Mouse (Mus musculus): ENCODE data around the gene Faap100.
A peak's percentile ranks its signal among the peaks of the same experiment; 100 is the strongest.

Faap100 gene

GRCm38 (mm10) chr11:120376302-120377160 lies 2.0 kb downstream of the Faap100 start:
- DNase-seq, result no peak

GRCm38 (mm10) chr11:120375324-120375723 lies 3.2 kb downstream of the Faap100 start:
- DNase-seq, result no peak

DNA sequence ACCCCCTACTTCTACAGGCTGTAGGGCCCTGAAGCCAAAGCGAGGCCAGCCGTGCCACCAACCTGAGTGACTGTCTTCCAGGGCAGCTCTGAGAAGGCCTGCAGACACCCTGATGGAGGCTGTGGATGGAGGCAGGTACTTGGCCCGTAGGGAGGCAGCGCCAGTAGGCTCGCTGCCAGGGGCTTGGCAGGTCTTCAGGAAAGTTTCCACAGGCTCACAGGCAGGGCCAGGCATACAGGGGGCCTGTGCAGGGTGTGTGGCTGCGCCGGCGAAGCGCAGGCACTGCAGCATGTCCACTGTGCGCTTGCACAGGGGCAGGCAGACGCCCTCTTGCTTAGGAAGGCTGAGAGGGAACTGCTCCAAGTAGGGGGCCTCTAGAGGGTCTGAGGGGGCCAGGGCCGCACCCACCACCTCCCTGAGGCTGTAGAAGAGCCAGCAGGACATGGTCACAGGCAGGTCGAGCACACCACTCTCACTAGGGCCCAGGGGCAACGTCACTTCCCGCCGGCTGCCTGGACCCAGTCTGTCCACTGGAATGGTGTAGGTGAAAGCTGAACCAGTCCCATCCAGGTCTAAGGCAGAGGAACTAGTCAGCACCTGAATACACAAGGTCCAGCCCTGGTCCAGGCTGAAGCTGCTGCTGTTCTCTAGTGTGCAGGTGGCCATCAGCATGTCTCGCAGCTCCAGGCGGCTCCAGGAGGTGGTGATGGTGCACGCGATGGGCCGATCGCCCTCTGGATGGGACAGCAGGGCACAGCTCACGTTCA lies 4.6 kb downstream of the Faap100 start:
- peak in 1 of 2 experiments; percentile 68 for DNase-seq

GRCm38 (mm10) chr11:120373025-120373424 lies 5.5 kb downstream of the Faap100 start:
- peak in 1 of 2 experiments; percentile 48 for DNase-seq

- DNase-seq, result peak; percentile 79 to 82
These were observed 8.9 kb downstream of the Faap100 start for GRCm38 (mm10) chr11:120369656-120370055.

- DNase-seq, result no peak
These were observed 12.0 kb downstream of the Faap100 start for GRCm38 (mm10) chr11:120366443-120367027.

GRCm38 (mm10) chr11:120362891-120363290 lies 15.7 kb downstream of the Faap100 start:
- no peak for DNase-seq

- peak in 1 of 2 experiments; percentile 16 for DNase-seq
These were observed 17.3 kb downstream of the Faap100 start, which contains the start of gene Fscn2 for GRCm38 (mm10) chr11:120361295-120361694. Fscn2 (plus strand) TSS chr11:120361534.

DNA sequence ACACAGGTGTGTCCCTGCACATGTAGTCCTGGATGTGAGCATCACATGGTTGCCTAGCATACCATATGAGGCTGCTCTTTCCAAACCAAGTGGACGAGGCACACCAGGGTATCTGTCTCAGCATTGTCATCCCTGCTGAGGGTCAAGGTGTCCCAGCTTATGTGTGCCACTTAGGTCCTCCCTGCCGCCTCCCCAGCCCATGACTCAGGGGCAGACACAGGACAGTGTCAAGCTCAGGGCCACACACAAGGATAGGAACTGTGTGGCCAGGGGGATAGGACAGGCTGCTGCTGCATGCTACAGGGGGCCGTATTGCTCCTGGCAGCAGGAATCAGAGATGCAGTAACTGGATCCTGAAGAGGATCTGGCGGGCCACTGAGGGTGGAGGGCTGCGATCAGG lies 17.8 kb downstream of the Faap100 start:
- DNase-seq, result peak in 1 of 2 experiments; percentile 17

GRCm38 (mm10) chr11:120360062-120360461 lies 18.5 kb downstream of the Faap100 start:
- peak in 1 of 2 experiments; percentile 60 for DNase-seq

DNA sequence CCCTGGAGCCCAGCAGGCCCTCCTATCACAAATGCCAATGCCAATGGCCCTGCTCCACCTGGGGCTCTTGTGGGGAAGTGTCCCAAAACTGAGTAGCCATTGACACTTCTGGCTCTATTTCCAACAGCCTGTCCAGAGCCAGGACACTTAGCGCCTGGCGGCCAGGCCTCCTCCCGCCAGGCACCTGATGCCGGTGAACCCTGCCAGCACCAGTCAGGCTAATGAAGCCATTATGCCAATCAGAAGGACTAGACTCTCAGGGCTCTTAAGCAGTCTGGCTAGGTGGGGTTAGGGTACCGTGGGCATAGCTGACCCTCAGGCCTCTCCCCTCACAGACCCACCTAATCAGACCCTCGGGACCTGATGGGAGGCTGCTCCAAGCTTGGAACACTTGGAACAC lies 19.2 kb downstream of the Faap100 start:
- peak in 1 of 2 experiments; percentile 32 for DNase-seq

DNA sequence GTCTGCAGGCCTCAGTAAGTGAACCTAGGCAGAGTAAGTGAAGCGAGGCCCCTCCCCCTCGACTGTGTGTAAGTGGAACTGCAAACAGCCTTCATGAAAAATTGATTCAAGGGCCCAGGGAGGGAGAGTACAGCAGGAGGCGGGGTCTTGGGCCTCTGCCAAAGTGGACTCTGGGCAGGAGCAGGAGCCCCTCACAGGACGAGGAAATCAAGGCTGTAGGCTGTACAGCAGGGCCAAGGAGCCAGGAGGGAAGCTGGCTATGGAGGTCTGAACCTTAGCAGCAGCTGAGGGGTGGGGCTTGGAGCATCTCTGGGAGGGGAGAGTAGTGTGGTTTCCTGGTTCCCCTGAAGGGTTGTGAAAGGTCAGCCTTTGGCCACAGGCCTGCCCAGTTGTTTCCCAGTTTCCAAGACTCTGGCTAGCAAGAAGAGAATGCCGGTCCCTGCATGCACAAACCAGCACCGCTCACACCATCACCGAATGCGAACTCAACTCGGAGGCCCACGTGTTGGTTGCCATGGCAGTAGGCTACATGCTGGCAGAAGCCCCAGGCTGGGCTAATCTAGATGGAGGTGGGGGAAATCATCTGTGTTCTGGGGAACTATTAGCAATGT lies 20.7 kb downstream of the Faap100 start:
- peak; percentile 87 to 91 for DNase-seq

DNA sequence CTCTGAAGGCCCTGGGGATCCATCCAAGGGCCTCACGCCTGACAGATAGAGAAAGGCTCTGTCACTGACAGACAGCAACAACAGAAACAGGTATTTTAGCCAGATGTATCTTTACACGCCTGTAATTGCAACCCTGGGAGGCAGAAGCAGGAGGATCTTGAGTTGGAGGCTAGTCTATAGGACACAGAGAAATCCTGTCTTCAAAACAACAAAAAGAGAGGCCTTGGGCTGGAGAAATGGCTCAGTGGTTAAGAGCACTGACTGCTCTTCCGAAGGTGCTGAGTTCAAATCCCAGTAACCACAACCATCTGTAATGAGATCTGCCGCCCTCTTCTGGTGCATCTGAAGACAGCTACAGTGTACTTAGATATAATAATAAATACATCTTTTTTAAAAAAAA lies 21.7 kb downstream of the Faap100 start:
- DNase-seq, result no peak

- no peak for DNase-seq
These were observed 22.2 kb downstream of the Faap100 start for GRCm38 (mm10) chr11:120356319-120356840.

DNA sequence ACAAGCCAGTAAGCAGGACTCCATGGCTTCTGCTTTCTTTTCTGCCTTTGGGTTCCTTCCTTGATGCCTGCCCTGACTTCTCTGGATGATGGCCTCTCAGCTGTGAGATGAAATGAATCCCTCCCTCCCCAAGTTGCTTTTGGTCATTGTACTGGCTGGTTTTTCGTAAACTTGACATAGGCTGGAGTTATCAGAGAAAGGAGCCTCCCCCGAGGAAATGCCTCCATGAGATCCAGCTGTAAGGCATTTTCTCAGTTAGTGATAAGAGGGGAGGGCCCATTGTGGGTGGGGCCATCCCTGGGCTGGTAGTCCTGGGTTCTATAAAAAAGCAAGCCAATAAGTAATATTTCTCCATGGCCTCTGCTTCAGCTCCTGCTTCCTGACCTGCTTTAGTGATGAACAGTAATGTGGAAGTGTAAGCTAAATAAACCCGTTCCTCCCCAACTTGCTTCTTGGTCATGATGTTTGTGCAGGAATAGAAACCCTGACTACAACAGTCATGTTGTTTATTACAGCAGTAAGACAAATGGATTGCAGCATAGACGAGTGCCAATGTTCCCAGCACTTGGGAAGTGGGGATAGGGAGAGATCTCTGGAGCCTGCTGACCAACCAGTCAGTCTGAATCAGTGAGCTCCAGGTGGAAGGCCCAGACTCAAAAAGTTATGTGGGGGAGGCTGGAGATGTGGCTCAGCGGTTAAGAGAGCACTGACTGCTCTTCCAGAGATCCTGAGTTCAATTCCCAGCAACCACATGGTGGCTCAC lies 23.1 kb downstream of the Faap100 start:
- DNase-seq, result peak in 1 of 2 experiments; percentile 16

- peak in 1 of 2 experiments; percentile 19 for DNase-seq
These were observed 24.0 kb downstream of the Faap100 start for GRCm38 (mm10) chr11:120354304-120355276.

DNA sequence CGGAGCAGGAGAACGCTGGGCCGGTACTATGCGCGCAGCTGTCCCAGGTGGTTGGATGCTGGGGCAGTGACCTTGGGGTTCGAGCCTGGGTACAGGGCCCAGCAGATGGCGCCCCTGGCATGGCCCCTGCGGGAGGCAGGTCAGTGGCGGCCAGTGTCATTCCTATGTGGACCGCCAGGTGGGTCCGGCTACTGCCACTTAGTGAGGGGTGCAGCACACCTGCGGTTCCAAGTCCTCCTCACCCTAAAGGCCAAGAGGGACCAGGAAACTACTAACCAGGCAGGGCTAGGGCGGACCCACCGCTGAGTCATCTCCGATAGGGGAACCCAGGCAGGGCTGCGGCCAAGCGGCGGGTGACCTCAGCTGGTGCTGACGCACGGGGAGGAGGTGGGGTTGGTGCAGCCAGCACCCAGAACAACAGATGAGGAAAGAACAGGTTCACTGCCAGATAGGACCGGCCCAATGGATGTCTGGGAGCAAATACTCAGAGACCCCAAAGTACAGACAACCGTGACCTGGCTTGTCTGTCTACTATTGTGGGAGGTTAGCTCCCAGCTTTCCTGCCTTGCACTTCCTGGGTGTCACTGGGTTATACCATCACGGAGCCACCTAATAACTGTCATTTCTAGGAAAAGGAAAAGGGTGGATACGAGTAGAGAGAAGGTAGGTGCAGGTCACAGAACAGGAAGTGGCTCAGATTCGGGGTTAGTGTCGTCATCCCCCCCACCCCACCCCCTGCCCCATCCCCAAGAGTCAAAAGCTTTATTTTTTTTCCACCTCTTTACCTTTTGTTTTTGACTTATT lies 24.9 kb downstream of the Faap100 start:
- peak; percentile 92 to 93 for DNase-seq

DNA sequence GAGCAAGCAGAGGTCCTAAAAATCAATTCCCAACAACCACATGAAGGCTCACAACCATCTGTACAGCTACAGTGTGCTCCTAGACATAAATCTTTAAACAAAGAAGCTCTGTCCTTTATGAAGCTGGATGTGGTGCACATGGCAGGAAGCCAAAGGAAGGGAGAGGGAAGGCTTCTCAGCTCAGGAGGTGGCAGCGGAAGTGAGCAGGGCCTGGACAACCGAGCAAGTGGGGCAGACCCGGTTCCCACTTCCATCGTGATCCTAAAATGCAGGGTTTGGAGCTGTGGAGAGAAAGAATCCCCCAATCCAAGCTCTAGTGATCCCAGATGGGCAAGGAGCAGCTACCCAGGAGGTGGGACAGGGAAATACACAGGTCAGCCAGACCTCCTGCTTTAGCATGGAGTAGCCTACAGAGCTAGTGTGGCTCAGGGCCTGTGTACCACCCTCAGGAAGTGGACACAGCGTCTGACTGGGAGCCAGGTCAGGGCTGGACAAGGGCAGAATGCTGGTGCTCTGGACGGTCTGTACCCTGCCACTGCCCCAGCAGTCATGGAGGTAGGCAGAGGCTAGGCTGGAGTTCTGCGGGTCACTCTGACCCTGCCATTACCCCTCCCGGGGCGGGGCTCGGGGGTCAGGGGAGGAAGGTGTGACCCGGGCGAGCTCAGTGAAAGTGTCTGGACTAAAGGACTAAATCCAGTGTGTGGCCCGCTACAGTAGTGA lies 25.8 kb downstream of the Faap100 start:
- DNase-seq, result peak; percentile 67 to 72

DNA sequence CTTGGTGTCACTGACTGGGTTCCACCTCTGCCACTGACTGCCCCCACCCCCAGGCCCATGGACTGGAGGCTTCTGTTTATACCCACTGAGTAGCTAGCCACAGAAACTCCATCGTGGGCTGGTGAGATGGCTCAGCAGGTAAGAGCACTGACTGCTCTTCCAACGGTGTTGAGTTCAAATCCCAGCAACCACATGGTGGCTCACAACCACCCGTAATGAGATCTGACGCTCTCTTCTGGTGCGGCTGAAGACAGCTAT lies 26.5 kb downstream of the Faap100 start:
- DNase-seq, result peak in 1 of 2 experiments; percentile 28

Data from lung, postnatal 4 days (tissue).